Mouse (Mus musculus): ENCODE measurements at regions not wholly inside any gene's neighbourhood (a gene's known extent, or its start where the extent isn't known, plus 50 kb on each side); places are given as distances from the start of the nearest gene placed in this dataset.

DNA sequence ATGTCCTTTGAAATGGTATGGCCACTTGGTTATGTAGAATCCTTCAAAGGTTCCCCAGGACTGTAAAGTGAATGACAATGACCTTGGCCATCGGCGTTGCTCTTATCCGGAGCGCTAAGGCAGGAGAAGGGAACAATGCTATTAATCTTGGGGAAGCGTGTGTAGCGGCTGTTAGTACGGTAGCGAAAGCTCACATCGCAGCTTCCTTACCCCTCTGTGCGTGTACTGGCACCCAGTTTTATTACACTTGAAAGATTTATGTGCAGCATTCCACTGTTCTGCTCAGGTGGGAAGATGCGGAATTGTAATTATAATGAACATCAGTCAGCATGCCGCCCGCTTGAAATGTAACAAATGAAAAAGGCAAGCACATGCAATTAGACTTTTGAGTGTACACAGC lies 406.2 kb downstream of the Rapgef2 start:
- TF ChIP-seq CTCF (IDR thresholded peaks at IDR 0.05; ENCODE audit: low read depth): no peak
- TF ChIP-seq EP300 (IDR thresholded peaks at IDR 0.05; ENCODE audit: low read depth): no peak
